Mouse (Mus musculus) G1E (cell line): Measurements from ENCODE around the gene Pik3ca.

Source experiments
- CTCF ChIP-seq: IDR thresholded peaks from 2 replicates; pipeline ENCODE4 v1.5.1; 2012; ENCODE audit warnings: low read depth, low read length, inconsistent platforms, mixed read lengths
- GATA1 ChIP-seq: IDR thresholded peaks from 2 replicates; pipeline ENCODE4 v1.6.1; 2012; ENCODE audit warnings: borderline replicate concordance, low read length, inconsistent platforms, mixed read lengths
- GATA2 ChIP-seq: IDR thresholded peaks from 2 replicates; pipeline ENCODE4 v1.6.1; 2012; ENCODE audit warnings: low read depth, low read length, inconsistent platforms, borderline replicate concordance
- POLR2AphosphoS5 ChIP-seq: IDR thresholded peaks from 2 replicates; pipeline ENCODE4 v1.6.1; 2012; ENCODE audit warnings: low read depth, low read length, inconsistent platforms; ENCODE audit not compliant: insufficient replicate concordance
- TAL1 ChIP-seq: conservative IDR thresholded peaks from 2 replicates; pipeline ENCODE4 v1.6.1; 2012; ENCODE audit warnings: low read depth, low read length, inconsistent platforms, mixed read lengths

DNA sequence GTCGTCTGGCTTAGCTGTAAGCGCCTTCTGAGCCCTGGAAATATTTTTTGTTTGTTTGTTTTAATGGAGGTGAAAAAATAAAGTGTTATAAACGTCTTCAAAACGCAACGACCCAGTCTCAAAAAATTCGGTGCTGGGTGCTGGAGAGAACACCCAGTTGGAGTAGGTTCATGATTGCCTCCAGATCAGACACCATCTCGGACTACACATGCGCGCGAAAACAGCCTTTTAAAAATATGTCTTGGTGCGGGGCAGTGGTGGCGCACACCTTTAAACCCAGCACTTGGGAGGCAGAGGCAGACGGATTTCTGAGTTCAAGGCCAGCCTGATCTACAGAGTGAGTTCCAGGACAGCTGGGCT is 113.7 kb downstream of the Pik3ca start:
- TF ChIP-seq CTCF (no peak), POLR2AphosphoS5 (no peak), GATA1 (no peak), TAL1 (no peak), GATA2 (no peak)
